Mouse (Mus musculus) retina, adult 2 months (tissue): Measurements from ENCODE around the gene Slc30a2.
A peak's percentile ranks its signal among the peaks of the same experiment; 100 is the strongest.
"Not testable (repeated sequence)": the region's sequence is repeated elsewhere in the genome, so short reads cannot be mapped to it uniquely, and the experiment has no call there.

Experiments
- DNase-seq: peaks from one replicate; pipeline ENCODE4 v3.0.0-alpha.2; 2012; ENCODE audit warnings: low read depth, low spot score

Slc30a2 gene

GRCm38 (mm10) chr4:134356591-134357460 is 13.8 kb downstream of the Slc30a2 start:
- DNase-seq = peak; percentile 52

DNA sequence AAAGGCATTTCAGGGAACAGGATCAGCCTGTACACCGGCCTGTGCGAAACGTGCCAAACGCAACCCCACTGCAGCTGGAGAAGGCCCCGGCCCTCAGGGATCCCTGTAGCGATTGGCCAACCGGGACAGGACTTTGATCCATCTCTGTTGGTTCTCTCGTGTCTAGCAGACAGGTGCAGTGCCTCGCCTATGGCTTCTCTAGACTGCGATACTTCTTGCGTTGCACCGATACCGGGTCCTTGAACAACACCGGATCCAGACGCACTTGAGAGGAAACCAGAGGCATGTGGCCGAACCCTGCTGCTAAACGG is 14.4 kb downstream of the Slc30a2 start:
- no peak for DNase-seq

DNA sequence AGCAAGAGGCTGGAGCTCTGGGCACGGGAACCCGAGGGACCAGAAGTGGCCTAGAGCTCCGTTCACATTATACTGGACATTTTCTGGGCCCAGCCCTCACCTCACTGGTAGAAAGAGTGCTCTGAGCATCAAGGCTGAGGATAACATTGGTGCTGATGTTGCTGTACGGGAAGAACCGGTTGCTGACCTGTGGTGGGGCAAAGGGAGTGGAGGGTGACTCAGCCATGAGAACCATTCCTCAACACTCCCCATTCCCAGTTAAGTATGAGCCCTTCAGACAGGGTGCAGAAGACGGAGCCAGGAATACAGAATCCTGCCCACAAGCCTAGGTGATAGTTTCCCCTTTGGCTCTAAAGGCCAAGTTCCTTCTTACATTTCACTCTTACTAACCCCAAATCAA is 16.7 kb downstream of the Slc30a2 start:
- DNase-seq = no peak

GRCm38 (mm10) chr4:134361215-134361614 is 18.2 kb downstream of the Slc30a2 start:
- no peak for DNase-seq

GRCm38 (mm10) chr4:134362124-134362523 is 19.1 kb downstream of the Slc30a2 start:
- no peak for DNase-seq

DNA sequence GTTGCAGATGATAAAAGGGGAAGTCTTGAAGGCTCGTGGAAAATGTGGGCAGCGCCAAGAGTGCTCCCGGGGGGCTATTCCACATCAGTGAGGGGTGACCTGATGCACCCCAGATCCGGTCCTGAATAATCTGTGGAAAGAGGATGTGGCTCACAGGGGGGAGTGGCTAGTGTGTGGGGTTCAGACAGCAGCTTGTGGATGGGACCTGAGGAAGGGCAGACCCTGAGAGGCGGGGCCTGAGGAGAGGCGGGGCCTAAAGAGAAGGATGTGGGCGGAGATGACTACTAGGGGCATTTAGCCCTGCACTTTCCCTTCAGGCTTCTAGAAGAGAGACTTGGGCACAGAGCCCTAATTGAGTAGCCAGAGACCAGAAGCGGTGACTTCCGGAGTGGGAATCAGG is 19.6 kb downstream of the Slc30a2 start:
- DNase-seq = no peak

GRCm38 (mm10) chr4:134365280-134365679 is 22.3 kb downstream of the Slc30a2 start:
- DNase-seq = no peak

GRCm38 (mm10) chr4:134370649-134371221 is 27.8 kb downstream of the Slc30a2 start:
- DNase-seq = no peak

GRCm38 (mm10) chr4:134371316-134371855 is 28.4 kb downstream of the Slc30a2 start:
- no peak for DNase-seq

DNA sequence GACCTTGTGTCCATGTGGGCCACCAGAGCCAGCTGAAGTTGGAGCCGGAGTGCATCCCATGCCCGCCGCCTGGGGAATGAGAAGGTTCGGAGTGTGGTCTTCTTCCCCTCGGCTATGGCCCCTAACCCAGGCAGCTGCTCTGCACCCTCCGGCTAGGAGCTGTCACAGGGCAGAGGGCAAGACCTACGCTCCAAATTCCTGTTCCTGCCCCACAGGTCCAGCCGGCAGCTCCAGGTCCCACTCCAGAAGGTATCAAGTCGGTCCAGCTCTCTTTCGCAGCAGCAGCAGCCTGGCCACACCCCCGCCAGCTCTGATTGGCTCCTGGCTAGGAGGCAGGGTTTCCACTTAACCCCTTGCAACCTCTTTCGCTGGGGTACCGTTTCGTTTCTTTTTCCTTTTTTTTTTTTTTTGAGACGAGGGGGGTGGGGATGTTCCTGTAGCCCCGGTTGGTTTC is 29.3 kb downstream of the Slc30a2 start:
- no peak for DNase-seq

GRCm38 (mm10) chr4:134373295-134373694 is 30.3 kb downstream of the Slc30a2 start:
- DNase-seq = no peak

- no peak for DNase-seq
Observed at GRCm38 (mm10) chr4:134374306-134374705, 31.3 kb downstream of the Slc30a2 start.

DNA sequence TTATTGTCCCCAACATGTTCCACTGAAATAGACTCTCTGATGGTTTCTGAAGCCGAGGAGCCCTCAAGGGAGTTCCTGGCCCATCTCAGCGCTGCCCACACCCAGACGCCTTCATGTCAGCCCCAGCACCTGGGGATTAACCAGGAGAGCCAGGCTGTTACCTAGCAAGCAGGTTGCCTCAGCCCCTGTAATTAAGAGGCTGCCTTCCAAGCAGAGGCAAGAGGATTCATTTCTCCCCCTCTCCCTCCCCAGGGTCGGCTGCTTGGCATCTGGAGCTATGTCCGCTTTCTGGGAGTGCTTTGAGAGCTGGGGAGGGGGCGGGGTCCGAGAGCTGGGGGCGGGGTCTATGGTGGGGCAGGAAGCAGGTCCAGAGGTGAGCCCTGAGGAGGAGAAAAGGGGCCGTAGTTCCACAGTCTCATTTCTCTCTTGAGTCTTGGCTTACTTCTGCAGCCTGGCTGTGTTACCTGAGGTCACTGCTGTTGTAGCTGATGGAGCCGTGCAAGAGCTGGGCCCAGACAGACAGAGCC is 35.2 kb downstream of the Slc30a2 start:
- no peak for DNase-seq

GRCm38 (mm10) chr4:134379510-134379909 is 36.5 kb downstream of the Slc30a2 start:
- DNase-seq = no peak

- DNase-seq = not testable (repeated sequence)
Observed at GRCm38 (mm10) chr4:134383750-134384149, 40.8 kb downstream of the Slc30a2 start, which contains the start of gene Extl1. Gene Extl1, minus strand, starts transcription at chr4:134383850.

GRCm38 (mm10) chr4:134387268-134387667 is 44.3 kb downstream of the Slc30a2 start:
- no peak for DNase-seq

DNA sequence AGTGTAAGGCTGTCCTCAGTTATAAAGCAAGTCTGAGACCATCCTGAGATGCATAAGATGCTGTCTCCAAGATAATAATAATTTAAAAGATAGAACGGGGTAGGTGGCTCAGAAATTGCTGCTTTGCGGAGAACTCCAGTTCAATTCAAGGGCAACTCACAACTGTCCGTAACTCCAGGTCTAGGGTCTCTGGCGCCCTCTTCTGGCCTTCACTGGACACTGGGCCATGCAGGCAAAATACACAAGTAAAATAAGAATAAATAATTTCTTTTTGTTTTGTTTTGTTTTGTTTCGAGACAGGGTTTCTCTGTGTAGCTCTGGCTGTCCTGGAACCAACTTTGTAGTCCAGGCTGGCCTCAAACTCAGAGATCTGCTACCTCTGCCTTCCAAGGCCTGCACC is 45.4 kb downstream of the Slc30a2 start:
- no peak for DNase-seq

DNA sequence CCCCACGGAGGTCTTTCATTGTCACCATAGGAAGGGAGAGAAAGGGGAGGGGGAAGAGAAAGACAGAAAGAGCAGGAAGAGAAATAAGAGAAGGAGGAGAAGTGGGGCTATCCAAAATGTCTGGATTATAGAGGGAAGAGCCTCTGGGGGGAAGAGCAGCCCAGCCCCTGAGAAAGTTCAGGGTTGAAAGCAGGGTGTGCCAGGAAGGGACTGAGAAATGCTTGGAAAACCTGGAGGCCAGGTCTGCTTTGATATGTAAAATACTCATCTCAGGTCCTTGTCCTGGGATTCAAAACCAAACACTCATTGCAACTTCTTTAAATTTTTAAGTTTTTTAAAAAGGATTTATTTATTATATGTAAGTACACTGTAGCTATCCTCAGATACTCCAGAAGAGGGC is 48.7 kb downstream of the Slc30a2 start:
- DNase-seq = no peak

GRCm38 (mm10) chr4:134392595-134392994 is 49.6 kb downstream of the Slc30a2 start:
- no peak for DNase-seq

GRCm38 (mm10) chr4:134393026-134393425 is 50.0 kb downstream of the Slc30a2 start:
- DNase-seq = no peak

DNA sequence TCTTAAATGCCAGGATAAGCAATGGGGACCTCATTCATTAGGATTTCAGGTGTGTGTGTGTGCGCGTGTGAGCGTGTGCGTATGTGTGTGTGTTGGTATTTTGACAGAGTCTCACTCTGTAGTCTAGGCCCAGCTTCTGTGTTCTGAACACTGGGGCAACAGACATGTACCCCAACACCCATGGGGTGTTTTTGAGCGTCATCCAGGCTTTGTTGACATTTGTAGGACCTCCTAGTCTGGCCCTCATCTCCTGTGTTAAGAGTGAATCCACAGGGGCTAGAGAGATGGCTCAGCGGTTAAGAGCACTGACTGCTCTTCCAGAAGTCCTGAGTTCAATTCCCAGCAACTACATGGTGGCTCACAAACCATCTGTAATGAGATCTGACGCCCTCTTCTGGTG is 52.2 kb downstream of the Slc30a2 start:
- DNase-seq = no peak

DNA sequence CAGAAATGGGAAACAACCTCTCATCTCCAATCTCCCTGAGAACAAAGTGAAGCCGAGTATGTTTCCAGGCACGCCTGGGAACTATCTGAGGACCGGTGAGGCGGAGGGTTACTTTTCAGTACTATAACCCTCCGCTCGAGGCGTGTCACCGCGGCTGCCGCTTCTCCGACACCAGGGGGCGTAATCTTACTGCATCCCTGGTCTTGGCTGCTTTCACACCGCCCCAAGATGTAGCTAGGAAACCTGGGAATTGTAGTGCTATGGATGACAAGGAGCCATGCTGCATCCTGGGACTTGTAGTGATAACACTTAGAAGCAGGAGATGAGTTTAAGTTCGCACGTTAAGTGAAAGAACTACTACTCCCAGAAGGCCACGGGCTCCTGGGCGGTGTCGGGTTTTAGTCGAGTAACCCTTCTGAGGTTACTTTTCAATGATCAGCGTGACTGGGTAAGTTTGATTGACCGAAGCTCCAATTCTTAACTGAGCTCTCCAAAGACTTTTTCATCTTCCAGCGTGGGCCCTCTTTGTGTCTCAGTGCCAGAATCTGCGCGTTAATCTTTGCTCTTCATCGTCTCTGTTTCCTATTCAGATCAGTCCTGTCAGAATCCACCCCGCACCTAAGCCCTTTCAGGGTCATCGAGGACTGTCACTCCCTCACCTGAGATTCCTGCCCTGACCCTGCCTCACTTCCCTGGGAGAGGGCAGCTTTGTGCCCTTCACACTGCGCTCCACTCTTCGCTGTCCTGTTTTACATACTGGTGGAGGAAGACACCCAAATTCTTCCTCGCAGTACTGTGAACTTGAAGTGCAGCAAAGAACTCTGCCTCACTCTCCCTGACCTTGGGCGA is 53.2 kb downstream of the Slc30a2 start, which contains the start of gene Pafah2:
TSS of gene Pafah2 (plus strand) at position 344 of the 849 bp plus-strand sequence.
- DNase-seq = peak; percentile 98
